Comparison of ENCODE assay signal across 8 mouse cellular contexts in genomic region chr12:52671436-52671835, GRCm38 (mm10). TPM values are rescaled to one million over a fixed set of nuclear protein-coding genes. Genes with fewer than 3 reads are reported as not detected.
A peak's percentile ranks its signal among the peaks of the same experiment; 100 is the strongest.
DNase-seq lines count a peak whose midpoint lies in the region; ATAC-seq and TF ChIP-seq lines count a peak whose summit lies in the region.
"Had no signal": no experiment of that assay in that cellular context is flagged by ENCODE, and none has a peak within 500 bp of the region (broad histone marks: within the 10 kb centered on the region; RNA-seq: fewer than 3 reads in every experiment).

No protein-coding gene starts in this region.

- no peak overlapping the region for H3K4me2 ChIP-seq in stomach, embryonic 14.5 days (replicated peaks; ENCODE audit: low read depth, low read length)
- no peak overlapping the region for H3K4me2 ChIP-seq in stomach, postnatal 0 days (replicated peaks; ENCODE audit: low read depth)
- no peak overlapping the region for H3K4me2 ChIP-seq in forebrain, postnatal 0 days (ENCODE audit: low read depth)
- no peak overlapping the region; the same call in 1 of the 2 replicates for H3K4me2 ChIP-seq in hindbrain, embryonic 15.5 days
- H3K4me2 ChIP-seq: liver, embryonic 13.5 days had no signal

- H3K9me3 ChIP-seq in stomach, embryonic 14.5 days (ENCODE audit: control insufficient read depth, low read depth, low read length) = no peaks in the 10 kb centered on the region
- no peaks in the 10 kb centered on the region for H3K9me3 ChIP-seq in stomach, postnatal 0 days (ENCODE audit: control insufficient read depth, low read length)
- 0 out of 2 replicates have a peak, but pooled peaks cover 3% of the 10 kb centered on the region for H3K9me3 ChIP-seq in forebrain, postnatal 0 days (ENCODE audit: low read length)
- no peaks in the 10 kb centered on the region for H3K9me3 ChIP-seq in hindbrain, embryonic 15.5 days
- H3K9me3 ChIP-seq: liver, embryonic 13.5 days had no signal

- no peak overlapping the region for H3K9ac ChIP-seq in stomach, embryonic 14.5 days (replicated peaks; ENCODE audit: low read depth, low read length)
- H3K9ac ChIP-seq in stomach, postnatal 0 days (ENCODE audit: low read length) = no peak overlapping the region
- no peak overlapping the region for H3K9ac ChIP-seq in forebrain, postnatal 0 days
- no peak overlapping the region for H3K9ac ChIP-seq in hindbrain, embryonic 15.5 days
- H3K9ac ChIP-seq: liver, embryonic 13.5 days had no signal

- no peak overlapping the region for H3K27ac ChIP-seq in stomach, embryonic 14.5 days (ENCODE audit: low read length)
- H3K27ac ChIP-seq in stomach, postnatal 0 days (replicated peaks) = no peak overlapping the region
- H3K27ac ChIP-seq in forebrain, postnatal 0 days (ENCODE audit: low read depth, low read length) = no peak overlapping the region
- H3K27ac ChIP-seq in hindbrain, embryonic 15.5 days (replicated peaks) = peak overlapping the region; percentile 17; the same call in 1 of the 2 replicates
- H3K27ac ChIP-seq: liver, embryonic 13.5 days had no signal

- no peak for DNase-seq in stomach, postnatal 0 days (ENCODE audit: low spot score)
- DNase-seq in forebrain, postnatal 0 days = peak; percentile 12
- DNase-seq in retina, postnatal 1 day = peak; percentile 92
- DNase-seq in adrenal gland, postnatal 25 days = no peak
- no peak for DNase-seq in T-cell, adult 2 months (ENCODE audit: low spot score)
- DNase-seq: liver, embryonic 13.5 days had no signal

- no peak for TF ChIP-seq CTCF in stomach, postnatal 0 days (IDR thresholded peaks at IDR 0.05; ENCODE audit: low read depth)
- TF ChIP-seq CTCF in forebrain, postnatal 0 days (IDR thresholded peaks at IDR 0.05; ENCODE audit: low read depth) = no peak

- 0 out of 2 replicates have a peak, but pooled peaks have one; percentile 53 for ATAC-seq in stomach, embryonic 14.5 days (ENCODE audit: insufficient number of reproducible peaks, insufficient read depth, low FRiP score, low read depth)
- no peak for ATAC-seq in stomach, postnatal 0 days (ENCODE audit: low FRiP score, low TSS enrichment)
- ATAC-seq in forebrain, postnatal 0 days = peak; percentile 77
- ATAC-seq in hindbrain, embryonic 15.5 days (ENCODE audit: low FRiP score, low read depth) = peak; percentile 88

- H3K4me1 ChIP-seq in stomach, embryonic 14.5 days (ENCODE audit: control insufficient read depth, insufficient read depth, low read length) = 0 out of 2 replicates have a peak, but pooled peaks cover 5% of the 10 kb centered on the region
- H3K4me1 ChIP-seq in stomach, postnatal 0 days (replicated peaks; ENCODE audit: control insufficient read depth, insufficient read depth) = no peaks in the 10 kb centered on the region
- no peaks in the 10 kb centered on the region for H3K4me1 ChIP-seq in forebrain, postnatal 0 days (ENCODE audit: insufficient read depth)
- peaks cover 13% of the 10 kb centered on the region; the same call in 1 of the 2 replicates for H3K4me1 ChIP-seq in hindbrain, embryonic 15.5 days (replicated peaks)
- H3K4me1 ChIP-seq: liver, embryonic 13.5 days had no signal

- no peaks in the 10 kb centered on the region for H3K36me3 ChIP-seq in stomach, embryonic 14.5 days (ENCODE audit: control insufficient read depth, insufficient read depth, low read length)
- no peaks in the 10 kb centered on the region for H3K36me3 ChIP-seq in stomach, postnatal 0 days (ENCODE audit: control insufficient read depth, insufficient read depth, low read length)
- H3K36me3 ChIP-seq in forebrain, postnatal 0 days (ENCODE audit: insufficient read depth) = no peaks in the 10 kb centered on the region
- no peaks in the 10 kb centered on the region for H3K36me3 ChIP-seq in hindbrain, embryonic 15.5 days
- H3K36me3 ChIP-seq: liver, embryonic 13.5 days had no signal

- 19% methylated on average over 7 of the region's 7 CpGs for WGBS in stomach, embryonic 14.5 days
- 18% methylated on average over 7 of the region's 7 CpGs for WGBS in stomach, postnatal 0 days
- WGBS in forebrain, postnatal 0 days = 2% methylated on average over 7 of the region's 7 CpGs
- 3% methylated on average over 7 of the region's 7 CpGs for WGBS in hindbrain, embryonic 15.5 days

- no peaks in the 10 kb centered on the region for H3K27me3 ChIP-seq in stomach, embryonic 14.5 days (ENCODE audit: control insufficient read depth, insufficient read depth, low read length)
- no peaks in the 10 kb centered on the region for H3K27me3 ChIP-seq in stomach, postnatal 0 days (ENCODE audit: control insufficient read depth, insufficient read depth, low read length)
- H3K27me3 ChIP-seq in forebrain, postnatal 0 days (ENCODE audit: insufficient read depth, low read length) = no peaks in the 10 kb centered on the region
- no peaks in the 10 kb centered on the region for H3K27me3 ChIP-seq in hindbrain, embryonic 15.5 days
- H3K27me3 ChIP-seq: liver, embryonic 13.5 days had no signal

- H3K4me3 ChIP-seq in stomach, embryonic 14.5 days (ENCODE audit: low read depth, low read length) = no peak overlapping the region
- no peak overlapping the region for H3K4me3 ChIP-seq in stomach, postnatal 0 days (ENCODE audit: low read depth, low read length)
- H3K4me3 ChIP-seq in forebrain, postnatal 0 days (ENCODE audit: low read depth, low read length) = no peak overlapping the region
- H3K4me3 ChIP-seq in hindbrain, embryonic 15.5 days = no peak overlapping the region
- H3K4me3 ChIP-seq: liver, embryonic 13.5 days had no signal

- no peak for TF ChIP-seq EP300 in stomach, postnatal 0 days (optimal IDR thresholded peaks at IDR 0.05)

RNA-seq across cellular contexts. Expression of gene Akap6, which starts 27.7 kb away (rescaled TPM):
- 2.7 and 3.2 TPM in 2 replicates for polyA plus RNA-seq in stomach, embryonic 14.5 days (2014; fragmentation: Nextera tagmentation; extraction: Ambion mirVana)
- 0.65 and 0.76 TPM in 2 replicates for polyA plus RNA-seq in stomach, postnatal 0 days (2015; fragmentation: Nextera tagmentation; extraction: Ambion mirVana)
- total RNA-seq in forebrain, postnatal 0 days (2014; rRNA removed) = 58.9 and 68.9 TPM in 2 replicates
- 7.2 and 14.4 TPM in 2 replicates for polyA plus RNA-seq in forebrain, postnatal 0 days (2015; fragmentation: Nextera tagmentation; extraction: Ambion mirVana)
- polyA plus RNA-seq in hindbrain, embryonic 15.5 days (2015; fragmentation: Nextera tagmentation; extraction: Ambion mirVana) = 24.3 and 28.5 TPM in 2 replicates
- total RNA-seq in adrenal gland, postnatal 25 days (2021) = 1.4 and 3.0 TPM in 2 replicates

Comparison
In these comparisons a context has a peak if more than half of its experiments do, and no peak if none do; other contexts are left out.
1. DNase-seq: peak in forebrain, postnatal 0 days (single experiment) and retina, postnatal 1 day (single experiment); none in stomach, postnatal 0 days (single experiment), adrenal gland, postnatal 25 days (single experiment) and T-cell, adult 2 months (single experiment).